Mouse (Mus musculus) midbrain, embryonic 16.5 days (tissue): ENCODE results near the gene Ttll2. TPM values are rescaled to one million over a fixed set of nuclear protein-coding genes. Genes with fewer than 3 reads are reported as not detected.
"Not testable (repeated sequence)": the region's sequence is repeated elsewhere in the genome, so short reads cannot be mapped to it uniquely, and the experiment has no call there.

Experiments used
- ATAC-seq: fragments of 200-750 bp; cut with Nextera tagmentation; 2 replicates; pipeline ENCODE4 v1.8.0; 2017; ENCODE audit warnings: moderate TSS enrichment
- H3K27ac ChIP-seq: fragments of 300-500 bp; sonication (generic); 2 replicates; pipeline ENCODE4 v1.5.1; 2014; ENCODE audit warnings: mild to moderate bottlenecking, low read length, mixed read lengths
- H3K27me3 ChIP-seq: fragments of 300-500 bp; sonication (generic); 2 replicates; pipeline ENCODE4 v1.6.1; 2014; ENCODE audit warnings: low read depth, low read length, mixed read lengths; ENCODE audit not compliant: control insufficient read depth, insufficient read depth
- H3K36me3 ChIP-seq: fragments of 300-500 bp; sonication (generic); 2 replicates; pipeline ENCODE4 v1.6.1; 2014; ENCODE audit warnings: mild to moderate bottlenecking, low read length, moderate library complexity, mixed read lengths; ENCODE audit not compliant: control insufficient read depth, insufficient read depth
- H3K4me1 ChIP-seq: fragments of 300-500 bp; sonication (generic); 2 replicates; pipeline ENCODE4 v1.6.1; 2014; ENCODE audit warnings: mild to moderate bottlenecking, low read length, mixed read lengths; ENCODE audit not compliant: control insufficient read depth, insufficient read depth
- H3K4me2 ChIP-seq: fragments of 300-500 bp; sonication (generic); 2 replicates; pipeline ENCODE4 v1.6.1; 2014; ENCODE audit warnings: mild to moderate bottlenecking, low read length, mixed read lengths
- H3K4me3 ChIP-seq: fragments of 300-500 bp; sonication (generic); 2 replicates; pipeline ENCODE4 v1.5.1; 2014; ENCODE audit warnings: low read depth, mild to moderate bottlenecking, low read length, moderate library complexity, mixed read lengths
- H3K9ac ChIP-seq: fragments of 300-500 bp; sonication (generic); 2 replicates; pipeline ENCODE4 v1.6.1; 2014; ENCODE audit warnings: low read depth, low read length, mixed read lengths
- H3K9me3 ChIP-seq: fragments of 300-500 bp; sonication (generic); replicated peaks from 2 replicates; pipeline ENCODE4 v1.6.1; 2014; ENCODE audit warnings: mild to moderate bottlenecking, low read length, mixed read lengths; ENCODE audit not compliant: control insufficient read depth, poor library complexity, severe bottlenecking
- WGBS: fragments of 180-500 bp; shearing (Covaris S2); extraction: QIAGEN DNeasy Blood & Tissue Kit; methylation state at CpG from one replicate; pipeline ENCODE4 v1.1.7; 2014; 5-methylcytosine and 5-hydroxymethylcytosine counted together
- polyA plus RNA-seq: library from polyadenylated mRNA; unstranded; fragments of >200 nt; fragmentation: Nextera tagmentation; extraction: Ambion mirVana; gene quantifications from 2 replicates; pipeline ENCODE4 v1.2.1, GENCODE M21; 2015

Gene Ttll2
- polyA plus RNA-seq, 1 experiment from 2014 or later: not detected

DNA sequence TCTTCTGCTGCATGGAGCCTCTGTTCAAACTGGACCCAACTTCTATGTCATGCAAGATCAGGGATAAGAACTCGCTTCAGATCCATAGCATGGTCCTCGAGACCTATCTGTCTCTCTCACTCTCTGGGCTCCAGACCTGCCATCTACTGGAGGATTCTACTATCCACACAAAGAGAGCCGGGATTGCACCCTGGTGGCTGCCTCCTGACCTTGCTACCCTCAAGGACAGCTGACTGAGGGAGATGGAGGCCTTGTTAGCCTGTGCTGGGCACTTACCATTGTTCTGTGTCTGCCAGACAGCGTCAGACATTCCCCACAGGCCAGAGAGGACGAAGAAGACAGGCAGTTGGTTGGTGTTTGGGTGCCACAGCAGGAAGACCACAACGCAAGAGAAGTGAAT lies 16.9 kb upstream of the Ttll2 start:
- not testable (repeated sequence) for H3K4me2 ChIP-seq, H3K9ac ChIP-seq, H3K4me3 ChIP-seq, ATAC-seq, H3K27ac ChIP-seq, H3K9me3 ChIP-seq, H3K4me1 ChIP-seq, H3K36me3 ChIP-seq, H3K27me3 ChIP-seq
- 89% methylated on average over 3 of the region's 6 CpGs for WGBS

GRCm38 (mm10) chr17:7366676-7367374 lies 14.3 kb upstream of the Ttll2 start:
- ATAC-seq: peak; percentile 96
- H3K27ac ChIP-seq: peak overlapping the region; percentile 60; the same call in 1 of the 2 replicates

DNA sequence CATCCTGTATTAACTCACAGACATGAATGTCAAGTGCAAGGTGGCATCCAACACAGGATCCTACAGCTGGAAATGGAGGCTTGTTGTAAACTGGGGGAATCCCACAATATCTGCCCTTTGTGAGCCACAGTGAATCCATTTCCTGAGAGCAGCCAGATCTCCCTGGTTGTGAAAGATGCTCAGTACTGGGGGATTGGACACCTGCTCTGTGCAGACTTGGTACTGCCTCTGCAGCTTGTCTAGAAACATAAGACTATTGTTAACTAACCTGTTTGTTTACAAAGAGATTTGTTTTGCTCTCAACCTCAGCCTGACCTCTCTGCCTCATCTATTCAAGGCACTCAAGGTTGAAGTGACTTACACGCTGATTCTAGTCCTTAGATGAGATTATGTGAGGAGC lies 13.8 kb upstream of the Ttll2 start:
- H3K9me3 ChIP-seq, H3K36me3 ChIP-seq, H3K4me3 ChIP-seq, H3K4me2 ChIP-seq, H3K27me3 ChIP-seq, H3K4me1 ChIP-seq, H3K9ac ChIP-seq: not testable (repeated sequence)
- ATAC-seq: peak; percentile 50; the same call in 1 of the 2 replicates
- peak overlapping the region; percentile 70 for H3K27ac ChIP-seq
- no CpG with 5 or more reads among the region's 1 CpGs for WGBS

More at GRCm38 (mm10) chr17:7366676-7367374, 14.3 kb upstream of the Ttll2 start:
- H3K36me3 ChIP-seq, H3K4me2 ChIP-seq, H3K4me1 ChIP-seq, H3K4me3 ChIP-seq, H3K27me3 ChIP-seq, H3K9me3 ChIP-seq, H3K9ac ChIP-seq: not testable (repeated sequence)
- WGBS: 13% methylated on average over 4 of the region's 7 CpGs

GRCm38 (mm10) chr17:7365615-7366014 lies 13.1 kb upstream of the Ttll2 start:
- WGBS: 100% methylated on average over 1 of the region's 3 CpGs
- ATAC-seq: not testable (repeated sequence)

DNA sequence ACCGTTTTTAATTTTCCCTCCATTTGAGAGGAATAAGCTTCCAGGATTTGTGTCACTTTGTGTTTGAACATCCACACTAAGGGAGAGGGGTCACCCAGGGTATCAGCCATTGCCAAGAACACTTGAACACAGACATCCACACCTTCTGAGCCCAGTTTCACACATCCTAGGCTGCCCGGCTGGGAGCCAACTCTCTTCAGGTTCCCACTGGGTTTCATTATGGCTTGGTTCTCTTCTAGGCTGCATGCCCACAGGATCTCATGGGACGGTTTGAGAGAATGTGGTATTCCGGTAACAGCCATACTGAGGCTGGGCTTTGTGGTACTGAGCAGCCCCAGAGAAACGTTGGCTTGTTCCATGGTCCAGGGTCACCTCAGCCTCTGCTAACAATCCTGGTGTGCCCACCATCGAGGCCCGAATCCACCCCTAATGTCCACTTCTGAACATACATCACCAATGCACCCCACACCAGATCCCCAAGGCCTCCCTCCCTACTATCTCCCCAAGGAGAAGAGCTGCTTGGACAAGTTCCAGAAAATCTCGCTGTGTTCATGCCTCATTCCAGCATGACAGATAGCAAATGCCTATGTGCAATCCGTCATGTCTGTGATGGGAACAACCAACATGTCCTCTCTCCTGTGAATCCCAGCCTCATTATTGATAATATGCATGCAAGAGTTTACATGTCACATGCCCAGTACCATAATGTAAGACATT lies 8.4 kb upstream of the Ttll2 start:
- H3K27ac ChIP-seq, H3K27me3 ChIP-seq, H3K9ac ChIP-seq, H3K4me3 ChIP-seq, H3K4me1 ChIP-seq, H3K9me3 ChIP-seq, ATAC-seq, H3K4me2 ChIP-seq, H3K36me3 ChIP-seq: not testable (repeated sequence)
- 84% methylated on average over 7 of the region's 9 CpGs for WGBS

More at GRCm38 (mm10) chr17:7365615-7366014, 13.1 kb upstream of the Ttll2 start:
- H3K4me3 ChIP-seq, H3K4me1 ChIP-seq, H3K27ac ChIP-seq, H3K9me3 ChIP-seq, H3K36me3 ChIP-seq, H3K27me3 ChIP-seq, H3K4me2 ChIP-seq, H3K9ac ChIP-seq: not testable (repeated sequence)

GRCm38 (mm10) chr17:7359806-7360205 lies 7.3 kb upstream of the Ttll2 start:
- H3K9me3 ChIP-seq, H3K9ac ChIP-seq, H3K27ac ChIP-seq, H3K36me3 ChIP-seq, H3K4me3 ChIP-seq, H3K27me3 ChIP-seq, H3K4me2 ChIP-seq, H3K4me1 ChIP-seq: not testable (repeated sequence)
- peak; percentile 25; the same call in 1 of the 2 replicates for ATAC-seq
- WGBS: 60% methylated on average over 4 of the region's 4 CpGs

DNA sequence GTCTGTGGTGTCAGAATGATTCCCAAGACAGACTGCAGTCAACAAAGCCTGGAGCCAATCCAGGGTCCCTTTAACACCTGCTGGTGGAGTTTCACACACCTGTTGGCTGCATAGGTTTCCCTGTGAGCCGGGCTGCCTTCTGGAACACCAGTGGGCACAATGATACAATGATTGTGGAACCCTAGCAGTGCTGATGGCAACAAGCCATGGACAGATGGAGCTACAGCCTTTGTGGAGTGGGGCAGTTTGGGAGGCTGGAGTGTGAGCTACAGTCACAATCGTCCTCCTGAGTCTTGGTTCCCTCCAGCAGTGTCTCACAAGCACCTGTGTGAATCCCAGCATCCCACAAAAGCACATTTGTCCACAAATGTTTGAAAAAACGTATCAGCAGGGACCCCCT lies 3.7 kb downstream of the Ttll2 start:
- H3K27me3 ChIP-seq, ATAC-seq, H3K9me3 ChIP-seq, H3K4me3 ChIP-seq, H3K27ac ChIP-seq, H3K4me2 ChIP-seq, H3K36me3 ChIP-seq, H3K9ac ChIP-seq, H3K4me1 ChIP-seq: not testable (repeated sequence)
- WGBS: 65% methylated on average over 1 of the region's 3 CpGs

DNA sequence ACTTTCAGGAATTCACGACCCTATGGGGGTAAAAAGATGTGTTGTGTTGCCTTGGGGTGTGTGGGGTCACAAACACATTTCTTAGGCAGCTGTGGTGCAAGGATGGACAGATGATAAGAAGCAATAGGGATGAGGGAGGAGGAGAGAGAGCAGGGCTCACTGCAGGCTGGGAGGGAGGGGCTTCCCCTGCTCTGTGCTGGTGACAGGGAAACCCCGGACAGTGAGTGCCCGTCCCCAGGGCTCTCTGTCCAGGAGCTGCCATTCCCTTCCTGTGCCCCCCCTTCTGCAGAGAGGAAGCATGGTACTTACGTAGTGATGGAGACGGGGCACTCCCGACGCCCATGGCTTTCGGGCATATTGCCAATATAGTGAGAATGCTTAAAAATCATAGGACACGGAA lies 15.1 kb downstream of the Ttll2 start:
- H3K4me3 ChIP-seq, H3K36me3 ChIP-seq, H3K27ac ChIP-seq, H3K9me3 ChIP-seq, H3K9ac ChIP-seq, H3K4me1 ChIP-seq, ATAC-seq, H3K4me2 ChIP-seq, H3K27me3 ChIP-seq: not testable (repeated sequence)
- WGBS: 66% methylated on average over 7 of the region's 9 CpGs

- H3K9ac ChIP-seq, H3K27ac ChIP-seq, ATAC-seq, H3K36me3 ChIP-seq, H3K9me3 ChIP-seq, H3K27me3 ChIP-seq, H3K4me2 ChIP-seq, H3K4me3 ChIP-seq, H3K4me1 ChIP-seq: not testable (repeated sequence)
- WGBS: 94% methylated on average over 3 of the region's 5 CpGs
Observed at GRCm38 (mm10) chr17:7332745-7333144, 19.8 kb downstream of the Ttll2 start.
